Mouse (Mus musculus) WW6 (cell line): ENCODE measurements around the gene Pacsin2.
"Not testable (repeated sequence)": the region's sequence is repeated elsewhere in the genome, so short reads cannot be mapped to it uniquely, and the experiment has no call there.

Experiments used
- DNase-seq: peaks from one replicate; pipeline ENCODE4 v3.0.0-alpha.2; 2013; ENCODE audit warnings: low read depth, low spot score

Gene Pacsin2

DNA sequence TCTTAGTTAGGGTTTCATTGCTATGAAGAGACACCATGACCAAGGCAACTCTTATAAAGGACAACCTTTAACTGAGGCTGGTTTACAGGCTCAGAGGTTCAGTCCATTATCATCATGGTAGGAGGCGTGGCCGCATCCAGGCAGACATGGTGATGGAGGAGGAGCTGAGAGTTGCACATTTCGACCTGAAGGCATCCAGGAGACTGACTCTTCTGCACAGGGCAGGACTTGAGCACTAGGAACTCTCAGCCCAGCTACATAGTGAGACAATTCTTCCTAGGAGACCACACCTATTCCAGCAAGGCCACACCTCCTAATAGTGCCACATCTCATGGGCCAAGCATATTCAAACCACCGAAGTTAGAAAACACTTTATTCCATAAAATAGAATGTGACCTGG lies 15.4 kb upstream of the Pacsin2 start:
- DNase-seq, result no peak

- no peak for DNase-seq
Observed at GRCm38 (mm10) chr15:83478096-83478495, 13.7 kb upstream of the Pacsin2 start.

- no peak for DNase-seq
Observed at GRCm38 (mm10) chr15:83476593-83477273, 12.3 kb upstream of the Pacsin2 start.

DNA sequence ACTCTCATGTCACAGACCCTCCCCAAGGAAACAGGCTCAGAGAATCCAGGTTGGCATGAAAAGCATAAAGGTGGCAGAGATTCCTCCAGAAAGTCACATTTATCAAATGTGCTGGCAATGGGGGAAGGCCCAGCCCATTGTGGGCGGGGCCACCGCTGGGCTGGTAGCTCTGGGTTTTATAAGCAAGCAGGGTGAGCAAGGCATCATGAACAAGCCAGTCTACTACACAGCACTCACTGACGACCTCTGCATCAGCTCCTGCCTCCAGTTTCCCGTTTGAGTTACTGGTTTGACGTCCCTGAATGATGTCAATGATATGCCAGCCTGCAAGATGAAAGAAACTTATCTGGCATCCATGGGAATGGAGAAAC lies 10.0 kb upstream of the Pacsin2 start:
- no peak for DNase-seq

DNA sequence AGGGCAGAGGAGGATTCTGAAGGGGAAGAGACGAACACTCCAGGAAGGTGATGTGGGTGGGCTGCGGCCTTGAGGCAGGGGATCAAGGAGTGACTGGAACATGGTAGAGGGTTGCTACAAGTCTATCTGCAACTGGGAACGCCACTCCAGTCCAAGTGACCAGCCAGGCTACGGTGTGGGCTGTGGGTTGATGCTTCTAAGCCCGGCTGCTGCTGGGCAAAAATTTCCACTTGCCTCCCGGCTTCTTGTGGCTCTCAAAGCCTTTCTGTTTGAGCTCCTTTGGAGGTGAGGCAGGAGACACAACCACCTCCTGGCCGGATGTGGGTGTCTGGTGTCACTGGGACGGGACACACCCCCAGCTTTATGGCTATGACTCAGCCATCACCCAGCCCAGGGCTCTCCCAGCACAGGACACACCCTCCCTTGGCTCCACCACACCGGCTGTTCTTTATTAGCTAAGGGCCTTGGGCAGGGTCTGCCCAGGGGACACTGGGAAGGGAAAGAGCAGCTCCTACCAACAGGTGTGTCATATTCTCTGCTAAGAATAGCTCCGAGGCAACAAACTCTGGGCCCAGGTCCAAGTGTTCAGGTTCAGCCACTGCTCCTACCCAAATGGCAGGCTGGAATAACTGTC lies 9.5 kb upstream of the Pacsin2 start:
- no peak for DNase-seq

GRCm38 (mm10) chr15:83473251-83473650 lies 8.8 kb upstream of the Pacsin2 start:
- no peak for DNase-seq

DNA sequence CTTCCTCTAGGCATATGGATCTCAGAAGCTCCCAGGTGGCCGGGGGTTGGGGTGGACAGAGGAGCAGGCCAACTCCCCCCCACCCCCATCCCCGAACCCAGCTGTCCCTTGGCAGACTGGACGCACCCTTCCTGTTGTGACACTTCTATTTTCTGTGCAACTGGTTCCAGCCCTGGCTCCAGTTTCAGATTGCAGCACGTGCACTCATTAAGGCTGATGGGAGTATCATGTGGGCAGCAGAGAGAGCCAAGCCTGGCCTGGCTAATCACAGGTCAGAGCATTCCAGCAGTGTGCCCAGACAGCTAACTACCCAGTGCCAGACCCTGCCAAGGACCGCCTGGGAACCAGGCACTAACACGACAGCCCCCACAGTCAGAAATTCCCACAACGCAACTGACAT lies 7.1 kb upstream of the Pacsin2 start:
- DNase-seq, result no peak

DNA sequence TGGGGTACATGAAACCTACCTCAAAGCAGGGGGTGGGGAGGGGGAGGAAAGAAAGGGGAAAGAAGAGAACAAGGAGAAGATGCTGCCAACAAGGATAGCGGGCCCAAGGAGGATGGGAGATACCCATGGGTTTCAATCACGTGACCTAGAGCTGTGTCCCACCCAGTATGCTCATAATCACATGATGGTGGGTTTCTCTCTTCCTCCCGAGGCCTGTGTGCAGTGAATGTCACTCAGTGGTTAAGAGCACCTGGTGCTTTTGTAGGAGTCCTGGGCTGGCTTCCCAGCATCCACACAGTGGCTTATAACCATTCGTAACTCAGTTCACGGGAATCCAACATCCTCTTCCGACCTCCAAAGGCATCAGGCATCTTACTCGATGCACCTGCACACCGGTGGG lies 6.0 kb upstream of the Pacsin2 start:
- no peak for DNase-seq

GRCm38 (mm10) chr15:83469279-83469821 lies 4.9 kb upstream of the Pacsin2 start:
- no peak for DNase-seq

DNA sequence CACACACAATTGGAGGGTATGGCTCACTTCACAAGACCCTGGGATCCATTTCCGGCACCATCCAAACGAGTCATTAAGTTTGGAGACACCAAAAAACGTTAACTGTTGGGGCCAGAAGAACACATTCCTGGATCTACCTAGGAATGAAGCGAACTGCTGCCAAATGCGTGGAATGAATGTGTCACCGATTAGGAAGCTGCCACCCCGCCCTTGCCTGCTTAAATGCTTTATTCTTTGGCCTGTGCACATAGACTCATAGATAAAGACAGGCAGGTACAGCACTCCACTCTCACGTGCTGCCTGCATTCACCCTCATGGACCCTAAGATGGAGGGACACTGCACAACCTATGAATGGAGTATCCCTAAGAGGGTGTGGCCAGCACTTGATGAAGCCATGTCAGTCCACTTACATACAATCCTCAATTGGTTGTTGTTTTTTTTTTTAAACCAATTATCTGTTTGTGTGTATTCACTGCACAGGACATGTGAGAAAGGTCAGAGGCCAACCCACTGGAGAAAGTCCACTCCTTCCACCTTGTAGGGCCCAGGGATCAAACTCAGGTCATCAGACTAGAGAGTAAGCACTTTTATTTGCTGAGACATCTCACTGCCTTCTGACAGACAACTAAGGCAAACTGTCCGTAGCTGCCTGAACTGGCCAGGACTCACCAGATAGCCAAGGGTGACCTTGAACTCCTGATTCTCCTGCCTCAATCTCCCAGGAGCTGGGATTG lies 3.0 kb upstream of the Pacsin2 start:
- no peak for DNase-seq

DNA sequence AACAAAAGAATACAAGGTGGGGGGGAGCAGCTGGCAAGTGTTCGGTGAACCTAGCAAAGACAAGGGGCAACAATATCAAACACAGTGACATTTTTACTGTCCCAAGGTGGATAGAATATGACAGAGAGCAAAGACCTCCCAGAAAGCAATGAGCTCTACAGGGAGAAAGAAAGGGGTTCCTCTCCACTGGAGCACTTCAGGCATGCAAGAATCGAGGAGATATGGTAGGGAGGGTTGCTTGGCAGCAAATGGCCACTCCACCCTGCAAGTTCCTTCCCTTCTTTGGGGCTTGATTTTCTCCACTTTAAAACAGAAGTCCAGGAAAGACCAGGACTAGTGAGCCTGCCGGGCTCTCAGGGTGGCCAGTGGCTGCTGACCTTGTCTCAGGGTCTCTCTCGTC lies 1.9 kb upstream of the Pacsin2 start:
- DNase-seq, result no peak

DNA sequence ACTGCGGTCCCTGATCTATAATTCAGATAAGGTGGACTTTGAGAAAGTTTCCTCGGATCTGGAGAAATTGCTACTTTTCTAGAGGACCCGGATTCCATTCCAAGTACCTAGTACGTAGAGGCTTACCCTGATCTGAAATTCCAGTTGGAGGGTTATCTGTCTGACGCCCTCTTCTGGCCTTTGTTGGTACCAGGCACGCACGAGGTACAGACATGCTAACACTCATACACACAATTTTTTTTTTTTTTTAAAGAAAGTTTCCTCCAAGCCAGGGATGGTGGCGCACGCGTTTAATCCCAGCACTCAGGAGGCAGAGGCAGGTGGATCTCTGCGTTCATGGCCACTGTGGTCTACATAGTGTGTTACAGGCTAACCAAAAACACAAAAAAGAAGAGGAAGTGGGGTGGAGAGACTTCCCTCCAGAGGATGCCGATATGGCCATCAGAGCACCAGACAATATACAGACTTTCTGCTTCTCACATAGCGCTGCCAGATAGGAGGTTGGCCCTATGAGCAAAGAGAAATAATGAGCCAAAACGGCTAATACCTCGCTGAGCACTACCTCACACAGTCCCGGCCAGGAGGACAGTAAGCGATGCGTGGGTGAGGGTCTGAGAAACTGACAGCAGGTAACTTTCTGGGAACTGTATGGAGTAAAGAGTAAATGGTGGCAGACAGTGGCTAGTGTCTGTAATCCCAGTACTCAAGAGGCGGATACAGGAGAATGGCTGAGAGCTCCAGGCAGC lies 672 bp upstream of the Pacsin2 start:
- DNase-seq, result no peak

GRCm38 (mm10) chr15:83463369-83464082 lies 880 bp downstream of the Pacsin2 start:
- no peak for DNase-seq

DNA sequence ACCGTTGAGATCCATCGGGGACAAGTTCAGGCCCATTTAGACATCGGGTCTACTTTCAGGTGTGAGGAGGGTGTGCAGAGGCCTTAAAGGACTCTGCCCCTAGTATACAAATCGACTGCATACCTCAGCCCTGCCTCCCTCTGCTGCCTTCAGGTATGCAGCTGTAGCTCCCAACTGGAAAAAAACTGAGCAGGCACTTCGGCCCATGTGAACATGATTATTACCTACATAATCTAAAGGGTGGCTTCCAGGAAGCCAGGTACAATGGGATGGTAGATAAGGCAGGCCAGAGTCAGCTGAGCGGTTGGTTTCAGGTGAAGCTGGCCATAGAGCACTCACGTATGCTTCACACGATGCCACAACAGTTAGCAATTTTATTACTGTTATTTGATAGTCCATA lies 2.1 kb downstream of the Pacsin2 start:
- not testable (repeated sequence) for DNase-seq

GRCm38 (mm10) chr15:83460891-83461290 lies 3.5 kb downstream of the Pacsin2 start:
- DNase-seq, result no peak

DNA sequence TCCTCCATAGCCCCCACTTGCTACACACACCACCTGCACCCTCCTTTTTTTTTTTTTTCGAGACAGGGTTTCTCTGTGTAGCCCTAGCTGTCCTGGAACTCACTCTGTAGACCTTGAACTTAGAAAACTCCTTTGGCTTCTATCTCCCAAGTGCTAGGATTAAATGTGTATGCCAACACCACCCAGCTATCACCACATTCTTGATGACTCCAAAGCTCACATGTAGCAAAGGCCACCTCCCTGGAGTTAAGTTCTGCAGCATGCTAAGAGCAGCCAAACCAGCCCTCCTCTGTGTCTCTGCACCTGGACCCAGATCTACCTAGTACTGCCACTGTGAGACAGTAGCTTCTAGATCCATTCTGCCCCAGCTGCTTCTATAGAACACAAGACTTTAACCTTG lies 6.9 kb downstream of the Pacsin2 start:
- DNase-seq, result no peak

DNA sequence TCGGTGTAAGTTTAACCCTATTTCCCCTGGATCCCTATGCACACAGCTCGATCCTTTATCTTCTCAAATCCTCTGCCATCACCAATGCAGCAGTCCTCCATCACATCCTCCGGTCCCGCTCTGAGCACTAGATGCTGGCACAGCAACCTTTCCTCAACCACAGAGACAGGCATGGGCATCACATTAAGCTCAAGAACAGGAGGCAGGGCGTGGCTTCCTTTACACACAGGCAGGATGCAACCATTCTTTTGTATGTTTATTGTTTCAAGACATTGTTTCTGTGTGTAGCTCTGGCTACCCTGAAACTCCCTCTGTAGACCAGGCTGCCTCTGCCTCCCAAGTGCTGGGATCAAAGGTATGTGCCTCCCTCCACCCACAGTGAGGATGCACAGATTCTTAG lies 8.8 kb downstream of the Pacsin2 start:
- no peak for DNase-seq

DNA sequence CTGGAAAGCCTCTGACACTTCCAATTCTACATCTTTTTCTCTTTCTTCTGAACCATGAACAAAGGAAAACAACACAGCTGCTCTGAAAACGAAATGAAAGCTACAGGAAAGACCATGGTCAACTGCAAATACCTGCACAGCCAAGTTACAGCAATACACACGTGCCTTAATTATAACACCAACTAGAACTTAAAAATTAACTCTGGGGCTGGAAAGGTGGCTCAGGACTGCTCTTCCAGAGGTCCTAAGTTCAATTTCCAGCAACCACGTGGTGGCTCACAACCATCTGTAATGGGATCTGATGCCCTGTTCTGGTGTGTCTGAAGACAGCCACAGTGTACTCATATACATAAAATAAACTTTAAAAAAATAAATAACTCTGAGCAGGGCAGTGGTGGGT lies 9.4 kb downstream of the Pacsin2 start:
- no peak for DNase-seq

DNA sequence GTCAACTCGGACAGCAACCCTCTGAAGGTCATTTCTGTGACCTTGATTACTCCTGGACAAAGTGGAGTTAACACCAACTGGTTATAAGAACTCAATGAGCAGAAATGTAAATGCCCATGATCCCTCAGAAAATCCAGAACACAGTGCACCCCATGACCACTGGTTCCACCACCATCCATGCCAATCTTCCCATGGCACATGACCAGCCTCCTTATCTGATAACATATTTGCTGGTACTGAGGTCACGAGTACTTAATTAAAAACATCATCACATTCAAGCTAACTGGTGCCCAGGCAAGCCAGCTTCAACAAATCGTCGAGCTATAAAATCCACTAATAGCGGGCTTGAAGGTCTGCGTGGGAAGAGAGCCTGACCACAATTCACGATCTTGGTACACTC lies 10.0 kb downstream of the Pacsin2 start:
- DNase-seq, result no peak

DNA sequence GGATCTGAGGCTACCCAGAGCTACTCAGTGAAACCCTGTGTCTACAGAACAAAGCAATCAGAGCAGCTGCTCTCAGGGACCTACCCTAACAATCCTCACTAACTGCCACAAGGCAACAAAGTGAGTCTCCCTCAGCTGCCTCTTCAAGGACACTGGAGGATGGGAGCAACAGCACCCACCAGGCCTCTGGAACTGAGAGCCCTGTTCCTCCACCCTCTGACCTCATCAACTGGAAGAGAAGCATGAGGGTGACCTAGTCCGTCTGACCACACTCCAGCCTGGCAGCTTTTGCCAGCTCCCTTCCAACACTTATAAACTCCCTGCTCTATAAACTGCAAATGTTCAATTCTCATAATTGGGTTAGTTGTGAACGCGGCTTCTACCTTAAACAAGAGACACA lies 10.5 kb downstream of the Pacsin2 start:
- DNase-seq, result no peak

GRCm38 (mm10) chr15:83452219-83452760 lies 12.1 kb downstream of the Pacsin2 start:
- no peak for DNase-seq
